Mouse (Mus musculus) heart, adult 2 months (tissue): ENCODE measurements at regions not wholly inside any gene's neighbourhood (a gene's known extent, or its start where the extent isn't known, plus 50 kb on each side); places are given as distances from the start of the nearest gene placed in this dataset.

ENCODE experiments used
- CTCF ChIP-seq: fragments of 200-600 bp; IDR thresholded peaks from 2 replicates; pipeline ENCODE4 v1.8.1; 2022; ENCODE audit warnings: antibody characterized with exemption, mild to moderate bottlenecking, moderate library complexity
- POLR2A ChIP-seq: fragments of 200-500 bp; IDR thresholded peaks from 2 replicates; pipeline ENCODE4 v1.6.1; 2011; ENCODE audit warnings: mild to moderate bottlenecking, low read depth, low read length, control low read depth; ENCODE audit not compliant: insufficient read depth

GRCm38 (mm10) chr3:34222291-34222690, 141.2 kb upstream of the Dnajc19 start:
- TF ChIP-seq CTCF (no peak), POLR2A (no peak)
